Mouse (Mus musculus) lung, postnatal 14 days (tissue): Measurements from ENCODE around the gene Plekhg4.
A peak's percentile ranks its signal among the peaks of the same experiment; 100 is the strongest.

Experiments
- DNase-seq: peaks from one replicate; pipeline ENCODE4 v3.0.0; 2021

Gene Plekhg4

DNA sequence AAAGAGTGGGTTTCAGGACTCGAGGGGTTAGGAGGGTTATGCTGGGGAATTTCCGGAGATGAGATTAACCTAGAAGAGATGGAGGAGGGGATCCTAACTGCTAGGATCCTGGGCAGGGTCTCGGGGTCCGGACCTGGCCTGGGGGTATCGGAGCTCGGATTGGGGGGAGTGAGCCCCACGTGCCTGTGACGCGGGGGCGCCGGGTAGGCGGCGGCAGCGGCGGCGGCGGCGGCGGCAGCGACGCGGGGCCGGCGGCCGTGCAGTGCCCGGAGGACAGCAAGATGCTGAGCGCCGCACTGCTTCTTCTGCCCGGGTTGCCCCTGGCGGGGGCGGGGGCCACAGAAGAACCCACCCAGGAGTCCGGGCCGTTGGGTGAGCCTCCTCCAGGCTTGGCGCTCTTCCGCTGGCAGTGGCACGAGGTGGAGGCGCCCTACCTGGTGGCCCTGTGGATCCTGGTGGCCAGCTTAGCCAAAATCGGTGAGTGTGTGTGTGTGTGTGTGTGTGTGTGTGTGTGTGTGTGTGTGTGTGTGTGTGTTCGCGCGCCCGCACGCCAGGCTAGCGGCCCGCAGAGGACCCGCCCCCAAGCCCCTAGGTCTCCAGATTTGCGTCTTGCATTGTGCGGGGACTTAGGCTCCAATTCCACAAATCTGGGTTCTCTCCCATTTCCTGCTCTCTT is 23.8 kb upstream of the Plekhg4 start:
- DNase-seq: no peak

DNA sequence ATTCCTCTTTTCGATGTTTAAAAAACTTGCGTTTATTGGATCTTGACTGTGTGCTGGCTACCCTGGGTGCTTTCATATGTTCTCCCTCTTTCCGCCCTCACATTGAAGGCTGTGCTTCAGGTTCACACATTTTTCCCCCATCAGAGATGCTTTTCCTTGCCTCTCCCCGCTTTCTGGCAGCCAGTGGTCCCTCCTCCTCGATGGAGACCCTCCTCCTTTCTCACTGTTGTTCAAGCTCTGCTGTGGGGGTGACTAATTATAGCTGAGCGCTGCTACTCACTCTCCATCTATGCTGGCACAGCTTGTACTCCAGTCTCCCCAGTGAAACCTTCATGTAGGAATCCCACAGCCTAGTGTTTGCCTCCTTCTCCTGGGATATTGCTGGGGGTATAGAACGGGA is 22.9 kb upstream of the Plekhg4 start:
- DNase-seq: no peak

DNA sequence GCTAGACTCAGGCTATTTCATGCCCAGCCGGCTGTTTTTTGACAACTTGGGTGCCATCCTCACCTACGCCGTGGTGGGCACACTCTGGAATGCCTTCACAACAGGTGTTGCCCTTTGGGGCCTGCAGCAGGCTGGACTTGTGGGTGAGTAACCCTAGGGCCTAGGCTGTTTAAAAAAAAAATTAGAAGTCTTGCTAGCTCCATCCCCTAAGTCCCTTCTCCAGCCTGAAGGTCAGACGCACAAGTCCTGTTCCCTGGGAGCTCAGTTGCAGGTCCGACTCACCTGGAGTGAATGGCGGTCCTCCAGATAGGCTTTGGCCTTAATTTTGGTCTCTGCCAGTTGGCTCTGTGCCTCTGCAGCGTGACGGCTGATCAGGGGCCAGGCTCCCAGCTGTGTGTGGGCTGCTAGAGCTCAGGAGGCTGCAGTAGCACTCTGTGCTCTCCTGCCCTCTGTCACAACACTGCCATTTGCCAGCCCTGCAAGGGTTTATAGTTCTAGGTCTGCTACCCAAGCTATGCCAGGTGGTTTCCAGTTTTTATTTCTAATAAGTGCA is 19.4 kb upstream of the Plekhg4 start:
- DNase-seq: no peak

DNA sequence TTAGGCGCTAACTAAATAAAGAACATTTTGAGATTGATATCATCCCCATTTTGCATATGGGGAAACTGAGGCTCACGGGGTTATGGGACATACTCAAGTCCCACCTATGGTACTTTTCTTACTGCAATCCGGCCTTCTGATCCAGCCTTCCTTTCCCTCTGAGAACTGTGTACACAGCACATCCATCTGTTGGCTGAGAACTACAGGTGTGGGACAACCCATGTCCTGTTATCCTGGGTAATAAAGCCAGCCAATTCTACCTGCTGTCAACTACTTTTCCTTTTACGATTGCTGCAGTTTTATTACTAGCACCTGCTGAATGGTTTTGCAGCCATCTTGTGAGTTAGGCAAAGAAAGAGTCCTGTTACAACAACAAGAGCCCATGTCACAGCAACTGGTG is 18.5 kb upstream of the Plekhg4 start:
- no peak for DNase-seq

DNA sequence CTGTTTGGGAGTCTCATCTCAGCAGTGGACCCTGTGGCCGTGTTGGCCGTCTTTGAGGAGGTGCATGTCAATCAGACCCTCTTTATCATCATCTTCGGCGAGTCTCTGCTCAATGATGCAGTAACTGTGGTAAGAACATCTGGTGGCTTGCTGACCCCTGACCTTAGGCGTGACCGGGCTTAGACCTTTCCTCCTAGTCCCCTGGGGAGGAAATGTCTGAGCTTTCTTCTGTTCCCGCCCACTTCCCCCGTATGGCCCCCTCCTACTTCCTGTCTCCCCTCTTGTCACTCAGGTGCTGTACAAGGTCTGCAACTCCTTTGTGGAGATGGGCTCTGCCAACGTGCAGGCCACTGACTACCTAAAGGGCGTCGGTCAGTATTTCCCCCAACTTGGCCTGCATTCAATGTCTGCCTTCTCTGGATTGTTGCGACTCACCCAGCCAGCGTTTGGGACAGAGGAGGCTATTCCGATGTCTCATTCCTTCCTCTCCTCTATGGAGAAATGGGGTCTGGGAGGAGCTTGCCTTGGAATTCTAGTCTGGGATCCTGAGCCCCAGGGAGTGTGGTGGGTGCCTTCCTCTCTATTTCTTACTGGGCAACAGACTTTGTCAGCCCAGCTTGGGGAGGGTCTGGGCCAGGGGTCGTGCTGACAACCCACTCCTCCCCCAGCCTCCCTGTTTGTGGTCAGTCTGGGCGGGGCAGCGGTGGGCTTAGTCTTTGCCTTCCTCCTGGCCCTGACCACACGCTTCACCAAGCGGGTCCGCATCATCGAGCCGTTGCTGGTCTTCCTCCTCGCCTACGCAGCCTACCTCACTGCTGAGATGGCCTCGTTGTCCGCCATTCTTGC is 17.7 kb upstream of the Plekhg4 start:
- DNase-seq: no peak

DNA sequence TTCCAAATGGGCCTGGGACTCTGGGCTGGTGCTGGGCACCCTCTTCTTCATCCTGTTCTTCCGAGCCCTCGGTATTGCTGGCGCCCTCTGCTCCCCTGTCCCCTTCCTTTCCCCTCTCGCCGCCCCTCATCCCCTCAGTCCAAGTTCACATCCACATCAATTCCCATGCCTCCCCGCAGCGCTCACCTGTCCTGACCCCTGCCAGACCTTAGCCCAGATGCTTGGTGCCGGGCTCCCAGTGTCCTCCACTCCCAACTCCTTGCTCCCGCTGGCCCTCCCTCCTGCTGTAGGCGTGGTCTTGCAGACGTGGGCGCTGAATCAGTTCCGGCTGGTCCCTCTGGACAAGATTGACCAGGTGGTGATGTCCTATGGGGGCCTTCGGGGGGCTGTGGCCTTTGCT is 16.4 kb upstream of the Plekhg4 start:
- DNase-seq: no peak

DNA sequence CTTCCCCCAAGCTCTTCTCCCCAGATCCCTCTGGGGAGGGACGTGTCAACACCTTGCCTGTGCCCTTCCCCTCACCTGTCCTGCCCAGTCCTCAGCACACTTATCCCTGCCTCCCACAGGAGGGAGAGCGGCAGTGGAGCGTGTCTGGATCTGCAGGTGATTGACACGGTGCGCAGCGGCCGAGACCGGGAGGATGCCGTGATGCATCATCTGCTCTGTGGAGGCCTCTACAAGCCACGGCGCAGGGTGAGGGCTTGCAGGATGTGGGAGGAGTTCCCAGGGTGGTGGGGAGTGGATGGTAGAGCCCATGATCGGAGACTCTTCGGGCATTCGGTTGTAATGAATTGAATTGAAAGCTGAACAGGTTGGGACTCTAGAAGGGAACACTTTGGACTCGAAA is 13.9 kb upstream of the Plekhg4 start:
- DNase-seq: no peak

DNA sequence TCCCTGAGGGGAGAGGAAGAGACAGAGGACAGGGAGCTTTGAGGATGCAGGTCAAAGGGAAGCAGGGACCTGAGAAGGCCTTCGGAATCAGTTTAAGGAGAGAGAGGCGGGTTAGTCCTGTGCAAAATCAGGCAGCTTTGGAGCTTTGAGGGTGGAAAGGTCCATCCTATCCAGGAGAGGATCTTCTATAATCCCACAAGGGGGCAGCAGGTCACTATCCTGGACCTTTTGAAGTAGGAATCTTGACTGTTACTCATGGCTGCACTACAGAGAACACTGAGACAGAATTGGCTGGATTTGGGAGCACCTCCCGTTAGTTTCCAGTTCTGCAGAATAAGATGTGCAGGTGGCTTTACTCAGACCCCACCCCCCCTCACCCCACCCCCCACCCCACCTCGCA is 13.4 kb upstream of the Plekhg4 start:
- no peak for DNase-seq

DNA sequence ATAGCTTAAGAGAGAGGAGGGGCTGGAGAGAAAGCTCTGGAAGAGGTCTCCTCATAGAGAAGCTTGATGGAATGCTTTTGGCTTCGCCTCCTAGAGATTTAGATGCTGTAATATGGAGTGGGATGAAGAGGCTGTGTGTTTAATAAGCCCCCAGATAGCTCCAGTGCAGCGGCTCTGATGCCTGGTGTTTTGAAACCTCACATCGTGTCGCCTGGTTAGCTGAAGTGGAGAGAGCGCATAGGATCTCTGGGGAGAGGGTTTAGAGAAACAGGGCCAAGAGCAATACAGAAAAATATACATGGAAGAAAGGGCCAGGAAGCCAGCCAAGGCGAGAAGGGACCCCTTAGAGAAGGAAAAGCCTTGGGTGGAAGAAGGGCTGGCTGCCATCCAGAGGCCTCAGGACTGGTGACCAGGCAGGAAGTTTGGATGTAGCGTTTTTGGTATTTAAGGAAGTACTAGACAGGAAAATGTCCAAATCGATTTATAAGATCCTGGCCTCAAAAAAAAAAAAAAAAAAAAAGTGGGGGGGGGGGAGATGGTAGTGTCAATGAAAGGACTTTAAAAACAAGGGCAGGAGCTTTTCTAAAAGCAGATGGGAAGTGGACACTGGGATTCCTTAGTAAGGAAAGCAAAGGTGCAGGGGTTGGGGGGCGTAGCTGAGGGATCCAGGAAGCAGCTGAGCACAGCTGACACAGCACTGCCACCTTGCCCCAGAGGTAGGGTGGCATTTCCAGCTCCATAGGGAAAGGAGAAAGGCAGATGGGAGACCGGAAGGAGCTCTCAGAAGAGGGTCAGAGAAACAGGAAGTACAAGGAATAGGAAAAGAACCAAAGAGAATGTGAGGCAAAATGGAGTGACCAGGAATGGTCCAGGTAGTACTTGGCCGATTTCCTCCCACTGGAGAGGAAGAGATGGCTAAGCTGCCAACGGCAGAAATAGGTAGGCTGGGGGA is 11.0 kb upstream of the Plekhg4 start:
- peak; percentile 43 for DNase-seq

DNA sequence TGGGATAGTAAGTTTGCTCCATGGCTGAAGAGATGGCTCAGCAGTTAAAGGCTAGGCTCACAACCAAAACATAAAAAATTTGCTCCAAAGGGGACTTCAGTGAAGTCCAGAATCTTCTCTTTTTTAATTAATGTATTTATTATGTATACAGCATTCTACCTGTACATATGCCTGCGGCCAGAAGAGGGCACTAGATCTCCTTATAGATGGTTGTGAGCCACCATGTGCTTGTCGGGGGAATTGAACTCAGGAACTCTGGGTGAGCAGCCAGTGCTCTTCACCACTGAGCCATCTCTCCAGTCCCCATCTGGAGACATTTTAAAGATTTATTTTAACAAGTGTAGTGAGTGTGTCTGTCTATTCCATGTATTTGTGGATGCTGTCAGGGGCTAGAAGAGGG is 6.0 kb upstream of the Plekhg4 start:
- DNase-seq: no peak

DNA sequence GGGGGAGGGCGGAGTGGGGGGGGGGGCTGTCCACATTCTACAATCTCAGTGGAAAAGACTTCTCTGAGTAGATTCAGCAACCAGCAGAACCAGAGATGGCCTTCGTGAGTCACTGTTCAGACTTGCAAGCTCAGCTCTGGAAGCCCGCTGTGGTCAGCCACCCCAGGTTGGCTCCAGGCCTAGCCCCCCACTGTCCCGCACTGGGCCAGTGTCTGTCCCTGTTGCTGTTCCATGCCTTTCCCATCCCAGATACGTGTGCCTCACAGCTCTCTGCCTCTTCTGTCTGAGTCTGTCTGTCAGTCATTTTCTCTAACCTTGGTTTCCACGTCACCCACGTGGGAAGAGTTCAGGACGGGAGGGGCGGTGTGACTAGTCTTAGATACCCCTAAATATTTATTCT is 601 bp upstream of the Plekhg4 start:
- no peak for DNase-seq

DNA sequence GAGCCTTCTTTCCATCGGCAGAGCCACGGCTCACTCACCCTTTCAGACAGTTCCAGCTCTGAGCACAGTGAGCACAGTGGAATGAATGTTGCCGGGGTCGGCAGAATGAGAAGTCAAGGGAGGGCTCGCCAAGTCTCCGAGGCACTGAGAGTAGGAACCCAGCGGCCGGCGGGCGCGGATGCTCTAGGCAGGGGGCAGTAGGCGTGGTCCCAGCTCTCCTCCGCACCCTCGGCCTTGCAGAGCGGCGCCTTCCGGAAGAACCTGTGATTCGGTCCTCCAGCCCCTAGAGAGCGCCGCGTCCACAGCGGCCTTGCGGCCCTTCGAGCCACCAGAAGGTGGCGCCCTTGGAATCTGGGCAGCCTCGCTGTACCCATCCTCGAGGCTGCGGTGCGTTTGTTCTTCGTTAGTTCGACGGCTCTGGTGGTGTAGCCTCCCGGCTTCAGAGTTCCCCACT is 1.5 kb downstream of the Plekhg4 start:
- peak; percentile 43 for DNase-seq

DNA sequence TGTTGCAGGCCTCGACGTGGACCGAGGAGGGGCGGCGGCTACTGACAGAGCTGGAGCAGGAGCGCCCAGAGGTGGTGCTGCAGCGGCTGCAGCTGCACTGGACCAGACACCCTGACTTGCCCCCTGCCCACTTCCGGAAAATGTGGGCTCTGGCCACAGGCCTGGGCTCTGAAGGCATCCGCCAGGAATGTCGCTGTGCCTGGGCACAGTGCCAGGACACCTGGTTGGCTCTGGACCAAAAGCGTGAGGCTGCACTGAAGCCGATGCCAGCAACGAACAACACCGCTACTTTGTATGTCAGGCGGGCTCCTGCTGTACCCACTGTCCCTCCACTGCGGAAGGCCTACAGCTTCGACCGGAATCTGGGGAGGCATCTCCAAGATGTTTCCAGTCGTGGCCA is 5.6 kb downstream of the Plekhg4 start:
- peak; percentile 76 for DNase-seq

DNA sequence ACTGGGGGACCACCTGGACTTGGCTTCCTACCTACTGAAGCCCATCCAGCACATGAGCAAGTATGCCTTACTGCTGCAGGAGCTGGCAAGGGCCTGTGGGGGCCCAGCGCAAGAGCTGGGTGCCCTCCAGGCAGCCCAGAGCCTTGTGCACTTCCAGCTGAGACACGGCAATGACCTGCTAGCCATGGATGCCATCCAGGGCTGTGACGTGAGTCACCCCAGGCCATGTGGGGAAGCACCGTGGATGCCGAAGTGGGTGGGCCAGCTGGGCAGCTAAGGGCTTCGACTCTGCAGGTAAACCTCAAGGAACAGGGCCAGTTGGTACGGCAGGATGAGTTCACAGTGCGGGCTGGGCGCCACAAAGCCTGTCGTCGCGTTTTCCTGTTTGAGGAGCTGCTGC is 7.2 kb downstream of the Plekhg4 start:
- DNase-seq: no peak

DNA sequence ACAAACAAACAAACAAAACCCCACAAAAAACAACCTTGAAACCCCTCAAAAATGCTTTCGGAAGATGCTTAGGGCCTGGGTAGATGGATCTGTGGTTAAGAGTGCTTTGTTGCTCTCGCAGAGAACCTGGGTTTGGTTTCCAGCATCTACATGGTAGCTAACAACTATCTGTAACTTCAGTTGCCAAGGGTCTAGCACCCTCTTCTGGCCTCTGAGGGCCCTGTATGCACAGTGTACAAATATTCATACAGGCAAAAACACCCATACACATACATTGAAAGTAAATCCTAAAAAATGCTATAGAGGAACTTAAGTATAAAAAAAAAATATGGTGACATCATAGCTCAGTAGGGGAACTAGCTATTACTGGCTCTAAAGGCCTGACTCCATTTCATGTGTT is 11.0 kb downstream of the Plekhg4 start:
- DNase-seq: no peak

DNA sequence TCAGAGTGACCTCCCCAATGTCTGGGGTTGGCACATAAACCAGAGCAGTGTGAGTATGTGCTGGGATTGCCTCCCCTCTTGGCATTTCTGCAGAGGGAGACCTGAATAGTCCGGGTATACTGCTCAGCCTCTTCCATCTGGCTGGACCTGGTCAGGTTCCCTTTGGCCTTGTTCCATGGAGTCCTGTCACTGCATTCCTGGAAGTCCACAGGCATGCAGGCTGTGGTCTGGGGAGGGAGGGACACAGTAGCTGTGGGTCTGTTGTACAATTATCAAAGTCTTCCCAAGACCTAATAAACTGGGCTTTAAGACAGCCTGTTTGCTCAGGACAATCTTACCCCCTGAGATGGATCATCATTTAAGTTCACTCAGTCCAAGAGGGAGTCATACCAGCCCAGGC is 14.1 kb downstream of the Plekhg4 start:
- peak; percentile 42 for DNase-seq

DNA sequence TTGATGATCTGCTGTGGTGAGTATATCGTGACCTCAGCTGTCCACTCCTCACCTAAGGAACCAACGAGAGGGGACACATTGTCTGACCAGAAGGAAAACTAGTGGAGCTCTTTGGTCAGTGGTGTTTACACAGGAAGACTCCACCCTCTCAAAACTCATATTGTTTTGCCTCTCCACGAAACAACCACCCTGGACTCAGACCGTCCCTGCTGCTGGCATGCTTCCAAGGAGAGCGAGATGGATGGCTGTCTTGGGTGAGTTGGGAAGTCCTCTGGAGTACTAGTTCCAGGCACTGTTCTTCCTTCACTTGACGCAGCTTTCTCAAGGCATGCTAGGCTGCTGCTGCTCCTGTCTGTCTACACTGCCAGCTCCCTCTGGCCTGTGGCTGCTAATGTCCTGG is 16.0 kb downstream of the Plekhg4 start:
- DNase-seq: peak; percentile 68

DNA sequence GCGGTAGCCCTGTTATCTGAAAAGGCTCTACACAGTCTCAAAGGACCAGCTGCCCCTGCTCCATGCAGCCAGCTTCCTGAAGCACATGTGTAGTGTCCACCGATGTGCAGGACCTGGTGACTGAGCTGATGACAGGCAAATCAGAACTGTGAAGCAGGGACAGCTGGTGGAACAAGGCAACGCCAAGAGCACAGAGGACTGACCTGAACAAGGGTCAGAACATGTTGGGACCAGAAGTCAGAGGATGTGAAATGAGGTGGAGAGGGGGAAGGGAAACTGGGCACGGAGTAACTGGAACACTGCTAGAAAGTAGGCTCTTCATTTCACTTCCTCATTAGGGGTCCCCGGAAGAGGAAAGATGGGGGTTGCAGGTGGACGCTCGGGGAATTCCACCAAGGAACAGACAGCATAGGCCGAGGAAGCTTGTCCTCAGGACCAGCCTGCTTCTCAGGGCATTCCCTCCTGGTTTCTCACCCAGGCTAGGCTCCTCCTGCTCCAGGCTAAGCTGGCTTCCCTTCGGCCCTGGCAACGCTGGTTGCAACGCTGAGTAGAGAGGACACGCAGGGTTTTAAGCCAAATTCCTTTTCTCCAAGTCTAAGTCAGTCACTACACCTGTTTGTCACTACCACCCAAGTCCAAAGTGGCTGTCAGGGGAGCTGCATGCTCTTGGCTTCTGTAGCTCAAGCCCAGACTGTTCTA is 20.2 kb downstream of the Plekhg4 start:
- DNase-seq: peak; percentile 18

DNA sequence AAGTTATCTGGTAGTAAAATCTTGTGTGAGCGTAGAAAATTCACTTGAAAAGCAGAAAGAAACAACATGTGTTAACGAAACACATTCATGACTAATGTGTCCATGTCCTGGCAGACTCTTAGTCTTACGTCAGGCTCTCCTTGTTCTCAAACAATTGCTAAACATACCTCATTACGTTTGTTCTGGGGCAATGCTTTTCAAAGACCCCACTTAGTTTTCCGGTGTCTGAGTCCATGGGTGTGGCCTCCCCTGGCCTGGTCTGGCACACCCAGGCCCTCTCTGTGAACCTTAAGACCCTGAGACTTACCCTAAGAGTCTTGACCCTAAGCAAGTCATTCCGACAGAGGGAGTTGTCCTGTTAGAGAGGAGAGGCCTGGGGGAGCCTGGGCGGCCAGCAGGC is 20.8 kb downstream of the Plekhg4 start:
- DNase-seq: peak; percentile 42

DNA sequence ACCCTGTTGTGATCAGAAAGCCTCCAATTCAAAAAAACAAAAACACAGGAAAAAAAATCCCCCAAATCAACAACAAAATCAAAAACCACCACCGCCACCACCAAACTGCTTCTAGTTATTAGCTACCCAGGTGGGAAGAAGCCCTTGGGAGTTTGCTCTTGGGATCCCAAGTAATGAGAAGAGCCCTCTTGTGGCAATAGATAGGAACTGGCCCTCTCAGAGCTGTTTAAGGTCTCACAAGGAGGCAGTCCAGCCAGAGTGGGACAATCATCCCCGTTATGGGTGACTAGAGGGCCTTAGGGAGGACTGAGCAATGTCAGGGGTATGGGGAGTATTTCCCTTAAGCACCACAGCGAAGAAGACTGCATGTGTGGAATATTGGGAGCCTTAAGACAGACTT is 24.7 kb downstream of the Plekhg4 start:
- DNase-seq: peak; percentile 68

DNA sequence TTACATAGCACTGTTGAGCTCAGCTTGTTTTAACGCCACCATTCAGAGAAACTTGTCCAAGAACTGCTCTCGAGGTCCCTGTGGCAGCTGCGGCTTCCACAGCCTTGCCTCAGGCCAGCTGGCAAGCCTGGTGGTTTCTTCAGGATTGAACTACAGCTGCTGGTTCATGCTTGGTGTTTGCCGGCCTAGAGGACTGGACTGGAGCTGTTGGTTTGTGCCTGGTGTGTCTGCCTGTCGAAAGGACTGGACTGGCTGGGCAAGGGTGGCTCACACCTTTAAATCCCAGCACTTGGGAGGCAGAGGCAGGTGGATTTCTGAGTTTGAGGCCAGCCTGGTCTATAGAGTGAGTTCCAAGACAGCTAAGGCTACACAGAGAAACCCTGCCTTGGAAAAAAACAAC is 26.9 kb downstream of the Plekhg4 start:
- no peak for DNase-seq

DNA sequence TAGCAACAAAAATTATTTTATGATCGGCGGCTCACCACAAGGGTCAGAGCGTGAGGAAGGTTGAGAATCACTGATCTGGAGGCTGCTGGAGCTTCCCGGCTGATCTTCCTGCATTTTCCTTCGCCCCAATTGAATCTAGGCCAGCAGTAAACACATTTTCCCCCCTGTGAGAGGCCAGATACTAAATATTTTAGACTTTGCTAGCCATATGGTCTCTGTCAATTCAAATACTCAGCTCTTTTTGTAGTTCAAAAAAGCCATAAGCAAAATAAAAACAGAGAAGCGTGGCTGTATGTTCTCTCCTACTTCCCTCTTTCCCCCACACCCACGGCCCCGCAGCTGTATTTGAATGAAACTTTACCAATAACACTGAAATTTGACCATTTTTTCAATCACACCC is 30.4 kb downstream of the Plekhg4 start:
- no peak for DNase-seq
